Mouse (Mus musculus) embryo, embryonic 11.5 days (tissue): ENCODE data around the gene Ttc41.

Experiments used
- DNase-seq: peaks from one replicate; pipeline ENCODE4 v3.0.0-alpha.2; 2012; ENCODE audit warnings: low read depth, low spot score

The Ttc41 gene

GRCm38 (mm10) chr10:86825871-86826522 is 120.4 kb downstream of the Ttc41 start:
- no peak for DNase-seq
